17 mouse cellular contexts compared by ENCODE assay signal in the genomic region with DNA sequence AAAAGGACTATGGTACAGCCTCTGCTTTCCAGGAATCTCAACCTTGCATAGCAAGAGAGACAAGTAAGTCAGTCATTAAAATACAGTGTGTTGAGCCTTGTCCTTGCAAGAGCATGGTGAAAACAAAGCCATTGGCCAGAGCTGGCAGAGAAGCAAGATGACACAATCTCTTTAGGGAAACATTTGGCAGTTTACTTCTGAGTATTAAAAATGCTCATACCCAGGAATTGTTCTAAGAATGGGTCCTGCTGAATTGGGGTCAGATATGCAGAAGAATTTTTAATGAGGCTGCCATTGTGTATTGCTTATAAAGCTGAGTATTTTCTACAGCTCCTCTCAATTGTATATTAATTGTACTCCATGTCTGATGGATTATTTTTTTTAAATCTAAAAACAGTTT. TPM values are rescaled to one million over a fixed set of nuclear protein-coding genes. Genes with fewer than 3 reads are reported as not detected.
"Had no signal": no experiment of that assay in that cellular context is flagged by ENCODE, and none has a peak within 500 bp of the region (broad histone marks: within the 10 kb centered on the region; RNA-seq: fewer than 3 reads in every experiment).

No protein-coding gene starts in this region.

- DNase-seq: kidney, adult 2 months; kidney, postnatal 14 days; liver, embryonic 13.5 days; lung, adult 2 months; right cerebral cortex, adult 18-20 months; right cerebral cortex, postnatal 4 days; thymus, adult 2 months; thymus, postnatal 25 days had no signal

- H3K4me3 ChIP-seq: kidney, embryonic 15.5 days; left cerebral cortex, adult 2 months; limb, embryonic 15.5 days; liver, embryonic 13.5 days; midbrain, embryonic 12.5 days; neural tube, embryonic 13.5 days; stomach, embryonic 15.5 days had no signal

- H3K27ac ChIP-seq: kidney, embryonic 15.5 days; left cerebral cortex, adult 2 months; limb, embryonic 15.5 days; liver, embryonic 13.5 days; midbrain, embryonic 12.5 days; neural tube, embryonic 13.5 days; stomach, embryonic 15.5 days had no signal

- H3K36me3 ChIP-seq: kidney, embryonic 15.5 days; limb, embryonic 15.5 days; liver, embryonic 13.5 days; midbrain, embryonic 12.5 days; neural tube, embryonic 13.5 days; stomach, embryonic 15.5 days had no signal

- H3K4me2 ChIP-seq: kidney, embryonic 15.5 days; limb, embryonic 15.5 days; liver, embryonic 13.5 days; midbrain, embryonic 12.5 days; neural tube, embryonic 13.5 days; stomach, embryonic 15.5 days had no signal

- ATAC-seq: lung, postnatal 0 days; midbrain, embryonic 16.5 days had no signal

- H3K9me3 ChIP-seq: kidney, embryonic 15.5 days; limb, embryonic 15.5 days; liver, embryonic 13.5 days; midbrain, embryonic 12.5 days; neural tube, embryonic 13.5 days; stomach, embryonic 15.5 days had no signal

- H3K4me1 ChIP-seq: kidney, embryonic 15.5 days; limb, embryonic 15.5 days; liver, embryonic 13.5 days; midbrain, embryonic 12.5 days; neural tube, embryonic 13.5 days; stomach, embryonic 15.5 days had no signal

- H3K9ac ChIP-seq: kidney, embryonic 15.5 days; limb, embryonic 15.5 days; liver, embryonic 13.5 days; midbrain, embryonic 12.5 days; neural tube, embryonic 13.5 days; stomach, embryonic 15.5 days had no signal

- H3K27me3 ChIP-seq: kidney, embryonic 15.5 days; limb, embryonic 15.5 days; liver, embryonic 13.5 days; midbrain, embryonic 12.5 days; neural tube, embryonic 13.5 days; stomach, embryonic 15.5 days had no signal

RNA-seq across cellular contexts. Expression of a gene that starts 50.8 kb away (rescaled TPM):
- total RNA-seq: megakaryocyte-erythroid progenitor cell, adult 5-6 weeks had no signal
